Mouse (Mus musculus) embryonic facial prominence, embryonic 10.5 days (tissue): ENCODE measurements around the gene Pde7b. TPM values are rescaled to one million over a fixed set of nuclear protein-coding genes. Genes with fewer than 3 reads are reported as not detected.
"Not testable (repeated sequence)": the region's sequence is repeated elsewhere in the genome, so short reads cannot be mapped to it uniquely, and the experiment has no call there.

ENCODE experiments used
- DNase-seq: peaks from one replicate; pipeline ENCODE4 v3.0.0-alpha.2; 2017; ENCODE audit warnings: low spot score
- H3K27ac ChIP-seq: fragments of 300-500 bp; sonication (generic); replicated peaks from 2 replicates; pipeline ENCODE4 v1.5.1; 2016; ENCODE audit warnings: mild to moderate bottlenecking
- H3K27me3 ChIP-seq: fragments of 300-500 bp; sonication (generic); replicated peaks from 2 replicates; pipeline ENCODE4 v1.6.1; 2016; ENCODE audit warnings: low read depth, mild to moderate bottlenecking; ENCODE audit not compliant: poor library complexity, severe bottlenecking
- H3K36me3 ChIP-seq: fragments of 300-500 bp; sonication (generic); replicated peaks from 2 replicates; pipeline ENCODE4 v1.6.1; 2016; ENCODE audit warnings: mild to moderate bottlenecking, moderate library complexity
- H3K4me1 ChIP-seq: fragments of 300-500 bp; sonication (generic); 2 replicates; pipeline ENCODE4 v1.6.1; 2016
- H3K4me3 ChIP-seq: fragments of 300-500 bp; sonication (generic); 2 replicates; pipeline ENCODE4 v1.5.1; 2016; ENCODE audit warnings: mild to moderate bottlenecking, moderate library complexity
- H3K9me3 ChIP-seq: fragments of 300-500 bp; sonication (generic); 2 replicates; pipeline ENCODE4 v1.6.1; 2016; ENCODE audit warnings: mild to moderate bottlenecking
- WGBS: fragments of 180-500 bp; shearing (Covaris S2); methylation state at CpG from one replicate; pipeline ENCODE4 v1.1.7; 2016; 5-methylcytosine and 5-hydroxymethylcytosine counted together
- polyA plus RNA-seq: library from polyadenylated mRNA; unstranded; fragments of >200 nt; fragmentation: Nextera tagmentation; extraction: Ambion mirVana; gene quantifications from 2 replicates; pipeline ENCODE4 v1.2.1, GENCODE M21; 2016

Gene Pde7b
- polyA plus RNA-seq, 1 experiment from 2014 or later: 2.8 TPM

DNA sequence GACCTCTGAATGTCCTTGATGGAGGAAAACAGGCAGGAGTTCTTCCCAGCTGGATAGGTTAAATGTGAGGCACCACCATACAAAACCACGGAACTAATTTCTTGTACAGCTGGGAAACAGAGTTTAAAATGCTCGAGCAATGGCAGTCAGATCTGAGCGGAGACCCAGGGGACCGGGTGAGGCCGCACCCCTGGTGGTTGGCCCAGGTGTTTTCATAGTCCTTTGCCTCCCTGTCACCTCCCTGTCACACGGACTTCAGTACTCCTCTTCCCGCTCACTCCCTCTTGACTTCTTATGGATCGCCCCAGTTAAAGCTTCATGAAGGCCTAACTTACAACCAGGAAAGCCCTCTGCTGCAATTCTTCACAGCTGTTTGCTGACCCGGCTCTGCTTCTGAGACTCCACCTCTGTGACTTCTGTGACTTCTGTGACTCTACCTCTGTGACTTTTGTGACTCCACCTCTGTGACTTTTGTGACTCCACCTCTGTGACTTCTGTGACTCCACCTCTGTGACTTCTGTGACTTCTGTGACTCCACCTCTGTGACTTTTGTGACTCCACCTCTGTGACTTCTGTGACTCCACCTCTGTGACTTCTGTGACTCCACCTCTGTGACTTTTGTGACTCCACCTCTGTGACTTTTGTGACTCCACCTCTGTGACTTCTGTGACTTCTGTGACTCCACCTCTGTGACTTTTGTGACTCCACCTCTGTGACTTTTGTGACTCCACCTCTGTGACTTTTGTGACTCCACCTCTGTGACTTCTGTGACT is 206.9 kb downstream of the Pde7b start:
- not testable (repeated sequence) for DNase-seq, H3K4me1 ChIP-seq, H3K27me3 ChIP-seq, H3K4me3 ChIP-seq, H3K36me3 ChIP-seq, H3K27ac ChIP-seq, H3K9me3 ChIP-seq
- WGBS: 75% methylated on average over 9 of the region's 9 CpGs

DNA sequence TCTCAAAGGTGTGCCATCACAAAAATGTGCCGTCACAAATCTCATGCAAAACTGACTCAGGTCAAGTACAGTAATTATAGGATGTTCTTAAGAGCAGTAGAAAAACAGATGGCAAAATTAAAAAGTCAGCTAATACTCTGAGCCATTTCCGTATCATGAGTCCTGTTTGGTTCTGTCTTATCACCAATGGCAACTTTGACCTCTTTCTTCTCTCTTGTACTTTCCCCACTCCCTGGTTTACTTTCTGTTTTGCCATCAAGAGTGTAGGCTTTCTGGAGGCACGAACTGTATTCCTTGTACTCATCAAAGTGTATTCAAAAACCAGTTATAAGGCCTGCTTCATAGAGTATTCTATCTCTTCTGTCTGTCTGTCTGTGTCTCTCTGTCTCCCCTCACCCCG is 211.0 kb downstream of the Pde7b start:
- Histone ChIP-seq H3K27me3 (no peaks in the 10 kb centered on the region), H3K36me3 (no peaks in the 10 kb centered on the region), H3K9me3 (no peaks in the 10 kb centered on the region), H3K27ac (no peak overlapping the region), H3K4me3 (no peak overlapping the region), H3K4me1 (0 out of 2 replicates have a peak, but pooled peaks cover 5% of the 10 kb centered on the region)
- 86% methylated on average over 4 of the region's 4 CpGs for WGBS
- no peak for DNase-seq

DNA sequence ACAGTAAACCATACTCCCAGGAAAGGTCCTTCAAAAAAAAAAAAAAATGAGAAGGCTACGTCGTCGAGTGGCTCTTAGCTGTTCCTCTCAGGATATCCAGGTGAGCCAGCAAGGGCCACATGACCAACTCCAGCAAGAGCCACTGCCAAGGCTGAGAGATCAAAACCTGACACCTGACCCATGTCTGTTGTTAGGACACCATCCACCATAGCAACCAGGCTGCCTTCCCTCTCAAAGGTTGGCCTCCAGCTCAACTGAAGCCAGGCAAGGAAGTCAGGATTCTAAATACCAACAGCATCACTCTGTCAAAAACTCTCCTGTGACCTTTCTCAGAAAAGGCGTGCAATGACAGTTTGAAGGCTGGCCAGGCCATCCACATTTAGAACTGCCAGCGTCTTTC is 211.4 kb downstream of the Pde7b start:
- Histone ChIP-seq H3K27ac (no peak overlapping the region), H3K4me1 (peaks cover 8% of the 10 kb centered on the region), H3K36me3 (no peaks in the 10 kb centered on the region), H3K9me3 (no peaks in the 10 kb centered on the region), H3K4me3 (no peak overlapping the region), H3K27me3 (no peaks in the 10 kb centered on the region)
- 90% methylated on average over 5 of the region's 5 CpGs for WGBS
- DNase-seq: no peak

DNA sequence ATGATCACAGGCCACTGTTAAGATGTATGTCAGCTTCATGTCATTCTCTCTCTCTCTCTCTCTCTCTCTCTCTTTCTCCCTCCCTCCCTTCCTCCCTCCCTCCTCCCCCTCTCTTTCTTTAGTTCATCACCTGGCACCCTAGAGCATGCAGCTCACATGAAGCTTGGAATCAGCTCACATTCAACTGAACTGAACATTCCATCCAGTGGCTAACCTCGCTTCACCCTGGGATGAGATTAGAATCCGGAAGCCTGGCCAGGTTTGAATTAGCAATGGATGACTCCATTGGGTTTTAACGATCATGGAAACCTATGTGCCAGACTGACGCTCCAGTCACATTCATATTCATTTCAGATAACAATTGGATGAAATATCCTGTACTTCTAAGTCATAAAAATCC is 215.1 kb downstream of the Pde7b start:
- 86% methylated on average over 4 of the region's 4 CpGs for WGBS
- Histone ChIP-seq H3K36me3 (no peaks in the 10 kb centered on the region), H3K27ac (no peak overlapping the region), H3K4me3 (no peak overlapping the region), H3K4me1 (peaks cover 22% of the 10 kb centered on the region), H3K9me3 (no peaks in the 10 kb centered on the region), H3K27me3 (no peaks in the 10 kb centered on the region)
- DNase-seq: no peak

DNA sequence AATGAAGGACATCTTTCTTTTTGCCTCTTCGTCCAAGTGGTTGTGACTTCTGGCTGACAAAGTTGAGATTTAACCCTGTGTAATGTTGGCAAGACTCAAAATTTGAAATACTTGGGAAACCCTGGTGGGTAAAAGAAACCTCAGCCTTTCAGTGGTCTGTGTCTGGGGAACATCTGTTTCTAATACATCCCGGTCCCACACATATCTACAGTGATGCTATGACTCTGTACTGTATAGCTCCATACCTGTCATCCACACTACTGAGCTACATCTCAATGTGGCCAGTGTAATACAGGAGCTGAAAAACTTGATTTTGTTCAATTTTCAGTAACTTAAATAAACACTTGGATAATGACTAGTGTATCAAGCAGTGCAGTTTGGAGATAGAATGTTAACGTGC is 216.4 kb downstream of the Pde7b start:
- Histone ChIP-seq H3K4me1 (peaks cover 22% of the 10 kb centered on the region), H3K9me3 (no peaks in the 10 kb centered on the region), H3K36me3 (no peaks in the 10 kb centered on the region), H3K27me3 (no peaks in the 10 kb centered on the region), H3K27ac (no peak overlapping the region; the same call in 1 of the 2 replicates), H3K4me3 (no peak overlapping the region)
- DNase-seq: no peak
- 68% methylated on average over 3 of the region's 3 CpGs for WGBS

DNA sequence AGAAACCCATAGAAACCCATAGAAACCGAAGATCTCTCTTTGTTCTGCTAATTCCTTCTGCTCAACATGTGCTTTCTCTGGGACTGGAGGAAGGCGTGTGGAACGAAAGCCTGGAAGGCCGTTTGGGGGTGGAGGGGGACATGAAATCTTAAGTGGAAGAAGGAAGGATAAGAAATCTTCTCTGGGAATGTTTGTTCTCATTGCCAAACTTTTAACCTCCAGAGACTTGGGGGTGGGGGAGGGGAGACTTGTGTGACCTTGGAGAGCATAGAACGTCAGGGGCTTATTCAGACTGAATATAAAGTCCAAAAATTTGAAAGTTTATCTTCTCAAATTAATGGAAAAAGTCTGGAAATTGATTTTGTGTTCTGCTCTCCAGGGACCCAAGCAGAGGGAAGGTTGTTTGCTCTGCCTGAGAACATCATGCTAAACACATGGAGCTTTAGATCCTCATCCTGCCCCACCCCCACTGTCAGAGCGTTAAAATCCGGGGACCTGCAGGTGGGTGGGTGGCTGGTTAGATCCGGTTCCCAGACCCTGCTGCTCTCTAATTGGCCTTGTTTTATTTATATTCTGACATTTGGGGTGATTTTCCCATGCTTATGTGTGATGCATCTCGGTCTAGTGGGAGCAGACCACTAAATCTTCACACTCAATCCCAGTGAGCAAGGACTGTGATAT is 217.0 kb downstream of the Pde7b start:
- WGBS: 62% methylated on average over 9 of the region's 9 CpGs
- H3K27me3 ChIP-seq: no peaks in the 10 kb centered on the region
- peaks cover 22% of the 10 kb centered on the region for H3K4me1 ChIP-seq
- H3K9me3 ChIP-seq: no peaks in the 10 kb centered on the region
- DNase-seq: no peak
- H3K4me3 ChIP-seq: no peak overlapping the region
- no peaks in the 10 kb centered on the region for H3K36me3 ChIP-seq
- no peak overlapping the region; the same call in 1 of the 2 replicates for H3K27ac ChIP-seq

DNA sequence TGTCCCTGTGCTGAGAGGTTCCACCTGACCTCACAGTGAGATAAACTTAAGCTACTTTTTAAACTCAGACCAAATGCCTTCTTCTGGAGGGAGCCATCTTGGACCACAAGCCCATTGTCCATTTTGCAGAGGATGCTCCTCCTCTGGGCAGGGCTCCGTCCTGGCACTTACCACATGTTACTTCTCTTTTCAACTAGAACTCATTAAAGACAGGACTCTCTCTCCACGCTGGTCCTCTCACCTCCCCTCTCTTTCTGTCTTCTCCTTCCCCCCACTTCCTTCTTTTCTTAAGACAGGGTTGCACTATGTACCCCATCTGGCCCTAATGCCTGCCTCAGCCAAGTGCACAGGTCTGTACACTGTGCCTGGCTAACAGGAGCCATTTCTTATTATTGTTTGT is 217.8 kb downstream of the Pde7b start:
- H3K36me3 ChIP-seq: no peaks in the 10 kb centered on the region
- WGBS: 87% methylated on average over 2 of the region's 2 CpGs
- H3K9me3 ChIP-seq: no peaks in the 10 kb centered on the region
- H3K4me3 ChIP-seq: no peak overlapping the region
- H3K27ac ChIP-seq: no peak overlapping the region; the same call in 1 of the 2 replicates
- peaks cover 26% of the 10 kb centered on the region for H3K4me1 ChIP-seq
- DNase-seq: no peak
- no peaks in the 10 kb centered on the region for H3K27me3 ChIP-seq

DNA sequence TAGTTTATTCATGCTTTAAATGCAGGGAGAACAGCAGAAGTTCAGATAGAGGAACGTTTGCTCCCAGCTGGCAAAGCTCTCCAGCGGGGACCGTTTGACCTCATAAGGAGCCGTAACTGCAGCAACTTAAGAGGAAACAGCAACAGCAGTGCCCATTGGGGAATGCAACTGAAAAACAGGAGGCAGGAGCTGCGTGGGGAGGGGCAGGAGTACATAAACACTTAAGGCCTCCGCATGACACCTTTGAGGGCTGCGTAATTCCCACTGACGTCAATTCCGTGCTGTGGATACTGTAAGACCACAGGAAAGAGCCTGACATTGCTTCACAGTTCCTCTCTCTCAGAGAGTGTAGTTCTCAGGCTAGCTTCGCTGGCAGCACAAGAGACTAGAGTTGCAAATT is 219.4 kb downstream of the Pde7b start:
- H3K4me3 ChIP-seq: no peak overlapping the region
- H3K36me3 ChIP-seq: no peaks in the 10 kb centered on the region
- peaks cover 28% of the 10 kb centered on the region for H3K4me1 ChIP-seq
- H3K27ac ChIP-seq: no peak overlapping the region
- no peaks in the 10 kb centered on the region for H3K27me3 ChIP-seq
- no peaks in the 10 kb centered on the region for H3K9me3 ChIP-seq
- DNase-seq: no peak
- WGBS: 72% methylated on average over 10 of the region's 10 CpGs

DNA sequence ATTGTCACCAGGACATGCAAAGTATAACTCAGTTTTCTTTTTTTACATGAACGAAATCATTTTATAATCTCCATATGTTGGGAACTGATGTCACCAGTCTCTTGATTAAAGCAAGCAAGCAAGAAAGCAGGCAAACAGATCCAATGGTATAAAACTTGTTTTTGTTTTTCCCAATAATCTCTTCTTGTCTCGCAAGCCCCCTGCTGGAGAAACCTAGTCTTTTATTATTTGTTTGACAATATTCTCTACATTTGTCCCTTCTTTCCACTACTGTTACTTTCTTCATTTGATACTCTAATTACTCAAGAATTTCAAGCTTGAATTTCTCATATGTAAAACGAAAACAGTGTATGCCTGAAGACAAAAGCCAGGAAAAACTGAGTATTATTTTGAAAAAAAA is 220.1 kb downstream of the Pde7b start:
- no peak for DNase-seq
- H3K36me3 ChIP-seq: no peaks in the 10 kb centered on the region
- H3K27ac ChIP-seq: no peak overlapping the region
- WGBS: 85% methylated on average over 3 of the region's 3 CpGs
- H3K27me3 ChIP-seq: no peaks in the 10 kb centered on the region
- no peaks in the 10 kb centered on the region for H3K9me3 ChIP-seq
- peaks cover 28% of the 10 kb centered on the region for H3K4me1 ChIP-seq
- H3K4me3 ChIP-seq: no peak overlapping the region

DNA sequence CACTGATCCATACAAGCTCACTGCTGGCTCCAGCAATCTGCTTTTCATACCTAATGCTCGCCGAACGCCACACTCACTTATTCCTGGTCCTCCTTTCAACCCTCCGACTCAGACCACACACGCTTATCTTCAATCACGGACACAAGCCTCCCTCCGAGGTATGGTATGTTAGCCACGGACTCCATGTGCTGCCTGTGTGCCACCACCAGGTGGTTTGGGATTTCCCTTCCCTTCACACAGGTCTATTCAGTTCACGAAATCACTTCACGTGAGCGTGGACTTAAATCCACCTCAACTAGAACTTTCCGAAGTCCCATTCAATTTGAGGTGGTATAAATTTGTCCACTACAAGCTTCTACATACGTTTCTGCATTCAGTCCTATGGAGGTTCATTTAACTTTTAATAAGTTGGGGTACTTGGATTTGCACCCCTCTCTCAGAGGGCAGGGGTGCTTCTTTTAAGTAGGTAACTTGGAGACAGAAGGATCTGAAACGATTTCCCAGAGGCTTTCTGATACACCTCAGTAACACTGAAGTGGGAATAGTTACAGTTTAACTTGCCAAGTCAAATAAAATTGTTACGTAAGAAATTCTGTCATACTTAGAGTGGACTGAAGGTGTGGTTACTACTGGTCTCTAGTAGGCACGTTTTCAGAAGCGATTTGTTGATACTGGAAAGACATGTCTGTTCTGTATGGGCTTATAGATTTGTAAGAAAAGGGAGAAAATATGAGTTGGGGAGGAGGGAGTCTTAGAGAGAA is 221.4 kb downstream of the Pde7b start:
- WGBS: 92% methylated on average over 17 of the region's 17 CpGs
- peaks cover 21% of the 10 kb centered on the region for H3K4me1 ChIP-seq
- no peak for DNase-seq
- no peaks in the 10 kb centered on the region for H3K36me3 ChIP-seq
- no peaks in the 10 kb centered on the region for H3K27me3 ChIP-seq
- H3K27ac ChIP-seq: no peak overlapping the region
- H3K4me3 ChIP-seq: no peak overlapping the region
- no peaks in the 10 kb centered on the region for H3K9me3 ChIP-seq

DNA sequence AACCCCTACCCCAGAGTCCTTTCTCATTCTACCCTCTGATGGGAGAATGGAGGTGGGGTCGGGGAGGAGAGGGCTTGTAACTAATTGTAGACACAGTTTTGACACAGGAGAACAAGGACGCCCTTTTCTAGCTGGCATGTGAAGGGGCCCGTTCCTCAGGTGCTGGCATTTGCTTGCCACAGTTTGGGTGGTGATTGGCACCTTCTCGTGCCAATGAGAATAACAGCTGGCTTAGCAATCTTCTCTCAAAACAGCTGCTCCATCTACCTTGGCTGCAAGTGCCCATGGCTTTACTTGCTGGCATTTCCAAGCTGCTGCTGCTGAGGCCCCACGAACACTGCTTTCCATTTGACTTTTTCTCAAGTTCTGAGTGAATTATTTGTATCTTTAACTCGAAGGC is 223.7 kb downstream of the Pde7b start:
- WGBS: 81% methylated on average over 6 of the region's 6 CpGs
- H3K4me1 ChIP-seq: 0 out of 2 replicates have a peak, but pooled peaks cover 6% of the 10 kb centered on the region

DNA sequence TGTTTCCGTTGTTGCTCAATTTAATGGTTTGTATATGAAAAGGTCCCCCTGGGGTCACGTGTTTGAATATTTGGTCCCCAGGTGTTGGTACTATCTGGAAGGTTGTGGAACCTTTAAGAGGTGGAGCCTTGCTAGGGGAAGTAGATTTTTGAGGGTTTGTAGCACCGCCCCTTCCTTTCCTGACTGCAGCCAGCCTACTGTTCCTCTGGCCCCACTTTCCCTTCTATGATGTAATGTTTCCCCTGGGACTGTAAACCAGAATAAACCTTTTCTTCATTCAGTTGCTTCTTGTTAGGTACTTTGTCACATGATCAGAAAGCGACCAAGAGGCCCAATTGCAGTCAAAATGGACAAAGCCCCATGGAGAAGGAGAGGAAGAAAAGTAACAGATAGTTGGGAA is 229.8 kb downstream of the Pde7b start:
- H3K9me3 ChIP-seq: no peaks in the 10 kb centered on the region
- H3K4me1 ChIP-seq: peaks cover 18% of the 10 kb centered on the region
- H3K4me3 ChIP-seq: no peak overlapping the region
- DNase-seq: no peak
- WGBS: 90% methylated on average over 4 of the region's 4 CpGs
- no peaks in the 10 kb centered on the region for H3K36me3 ChIP-seq
- no peak overlapping the region for H3K27ac ChIP-seq
- H3K27me3 ChIP-seq: no peaks in the 10 kb centered on the region

More for the DNA sequence above, 223.7 kb downstream of the Pde7b start:
- Histone ChIP-seq H3K27ac (no peak overlapping the region), H3K27me3 (no peaks in the 10 kb centered on the region), H3K36me3 (no peaks in the 10 kb centered on the region), H3K4me3 (no peak overlapping the region), H3K9me3 (no peaks in the 10 kb centered on the region)
- no peak for DNase-seq
